Mouse (Mus musculus) limb, embryonic 15.5 days (tissue): ENCODE measurements around the gene Zfp385b. TPM values are rescaled to one million over a fixed set of nuclear protein-coding genes. Genes with fewer than 3 reads are reported as not detected.

ENCODE experiments used
- ATAC-seq: fragments of 200-750 bp; cut with Nextera tagmentation; 2 replicates; pipeline ENCODE4 v1.8.0; 2017; ENCODE audit warnings: low read depth, moderate TSS enrichment; ENCODE audit not compliant: insufficient number of reproducible peaks, low FRiP score, low TSS enrichment
- H3K27ac ChIP-seq: fragments of 300-500 bp; sonication (generic); 2 replicates; pipeline ENCODE4 v1.5.1; 2015; ENCODE audit warnings: moderate library complexity, mild to moderate bottlenecking, inconsistent platforms
- H3K27me3 ChIP-seq: fragments of 300-500 bp; sonication (generic); 2 replicates; pipeline ENCODE4 v1.6.1; 2015; ENCODE audit warnings: inconsistent platforms
- H3K36me3 ChIP-seq: fragments of 300-500 bp; sonication (generic); 2 replicates; pipeline ENCODE4 v1.6.1; 2015; ENCODE audit warnings: inconsistent platforms
- H3K4me1 ChIP-seq: fragments of 300-500 bp; sonication (generic); 2 replicates; pipeline ENCODE4 v1.6.1; 2015; ENCODE audit warnings: inconsistent platforms
- H3K4me2 ChIP-seq: fragments of 300-500 bp; sonication (generic); 2 replicates; pipeline ENCODE4 v1.6.1; 2015; ENCODE audit warnings: mild to moderate bottlenecking, inconsistent platforms
- H3K4me3 ChIP-seq: fragments of 300-500 bp; sonication (generic); 2 replicates; pipeline ENCODE4 v1.5.1; 2015; ENCODE audit warnings: mild to moderate bottlenecking, inconsistent platforms
- H3K9ac ChIP-seq: fragments of 300-500 bp; sonication (generic); 2 replicates; pipeline ENCODE4 v1.6.1; 2015; ENCODE audit warnings: inconsistent platforms
- H3K9me3 ChIP-seq: fragments of 300-500 bp; sonication (generic); 2 replicates; pipeline ENCODE4 v1.6.1; 2016; ENCODE audit warnings: inconsistent platforms
- WGBS: fragments of 180-500 bp; shearing (Covaris S2); methylation state at CpG from one replicate; pipeline ENCODE4 v1.1.7; 2015; 5-methylcytosine and 5-hydroxymethylcytosine counted together
- polyA plus RNA-seq: library from polyadenylated mRNA; unstranded; fragments of >200 nt; fragmentation: Nextera tagmentation; extraction: Ambion mirVana; gene quantifications from 2 replicates; pipeline ENCODE4 v1.2.1, GENCODE M21; 2015

Zfp385b gene
- polyA plus RNA-seq, 1 experiment from 2014 or later, result 12.9 TPM

DNA sequence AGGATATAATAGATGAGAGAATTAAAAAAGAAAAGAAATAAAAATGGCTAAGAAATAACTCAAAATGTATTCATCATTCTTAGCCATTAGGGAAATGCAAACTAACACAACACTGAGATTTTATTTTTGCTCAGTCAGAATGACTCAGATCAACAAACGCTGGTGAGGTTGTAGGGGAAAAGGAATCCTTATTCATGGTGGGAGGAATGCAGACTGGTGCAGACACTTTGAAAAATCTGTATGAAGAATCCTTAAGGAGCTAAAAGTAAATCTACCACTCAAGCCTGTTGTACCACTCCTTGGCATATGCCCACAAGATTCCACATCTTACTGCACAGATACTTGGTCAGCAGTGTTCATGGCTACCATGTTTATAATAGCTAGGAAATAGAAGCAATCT is 242.9 kb downstream of the Zfp385b start:
- Histone ChIP-seq H3K4me1 (no peaks in the 10 kb centered on the region), H3K9me3 (no peaks in the 10 kb centered on the region), H3K4me2 (no peak overlapping the region), H3K27me3 (no peaks in the 10 kb centered on the region), H3K36me3 (no peaks in the 10 kb centered on the region), H3K9ac (no peak overlapping the region), H3K27ac (no peak overlapping the region), H3K4me3 (no peak overlapping the region)
- no peak for ATAC-seq
- 78% methylated on average over 1 of the region's 1 CpGs for WGBS

DNA sequence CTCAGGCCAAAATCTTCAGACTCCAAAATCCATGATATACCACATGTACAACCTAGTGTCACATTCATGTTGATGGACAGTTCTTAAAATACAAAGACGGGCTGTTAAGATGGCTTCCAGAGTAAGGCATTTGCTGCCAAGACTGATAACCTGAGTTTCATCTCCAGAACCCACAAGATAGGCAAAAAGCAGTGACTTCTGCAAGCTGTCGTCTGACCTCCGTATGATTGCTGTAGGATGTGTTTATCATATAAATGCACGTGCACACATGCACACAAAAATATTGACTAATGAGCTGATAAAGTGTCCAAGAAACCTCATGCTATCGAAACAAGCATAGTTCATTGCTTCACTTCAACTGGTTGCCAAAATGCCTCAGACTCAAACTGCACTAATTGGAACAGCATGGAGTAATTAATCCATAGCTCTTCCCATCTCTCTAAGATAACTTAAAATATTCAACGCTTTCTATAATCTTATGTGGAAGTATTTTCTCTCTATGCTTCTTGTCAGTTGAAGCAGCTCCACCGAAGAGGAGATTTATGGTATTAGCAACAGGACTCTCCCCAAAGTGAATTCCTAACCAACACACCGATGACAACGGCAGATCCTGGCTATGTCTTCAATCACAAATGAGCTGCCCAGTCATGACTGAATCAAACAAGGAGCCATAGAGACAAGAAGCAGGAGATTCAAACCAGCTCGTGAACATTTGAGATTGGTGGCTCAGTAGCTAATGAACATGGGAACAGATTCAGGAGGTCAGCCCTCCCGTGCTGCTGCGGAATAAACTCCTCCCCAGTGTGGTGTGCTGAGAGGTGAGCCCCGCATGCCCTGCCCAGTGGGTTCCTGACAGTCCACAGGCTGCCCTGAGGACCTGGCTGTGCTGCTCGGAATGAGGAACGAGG is 251.7 kb downstream of the Zfp385b start:
- WGBS, result 71% methylated on average over 15 of the region's 15 CpGs
- Histone ChIP-seq H3K4me3 (no peak overlapping the region), H3K9ac (no peak overlapping the region), H3K4me2 (no peak overlapping the region), H3K36me3 (no peaks in the 10 kb centered on the region), H3K27ac (no peak overlapping the region), H3K4me1 (no peaks in the 10 kb centered on the region), H3K9me3 (no peaks in the 10 kb centered on the region), H3K27me3 (no peaks in the 10 kb centered on the region)
- no peak for ATAC-seq

DNA sequence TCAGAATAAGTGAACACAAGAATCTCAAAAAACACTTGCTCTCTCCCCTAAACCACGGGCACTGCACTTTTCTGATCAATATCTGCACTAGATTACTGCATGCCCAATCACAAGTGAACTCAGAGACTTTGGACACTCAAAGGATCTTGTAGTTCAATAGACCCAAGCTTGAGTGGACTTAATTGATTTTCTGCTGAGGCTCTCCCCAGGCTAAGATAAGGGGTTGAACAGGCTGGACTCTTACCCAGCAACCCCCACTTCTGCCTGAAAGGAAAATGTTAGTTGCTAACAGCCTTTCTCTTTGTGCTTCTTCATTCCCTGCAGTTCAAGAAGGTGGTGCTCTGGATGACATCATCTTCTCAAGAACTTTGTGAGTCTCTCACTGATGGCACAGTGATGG is 255.7 kb downstream of the Zfp385b start:
- no peak overlapping the region for H3K4me3 ChIP-seq
- no peak overlapping the region for H3K27ac ChIP-seq
- WGBS, result 48% methylated on average over 1 of the region's 1 CpGs
- no peaks in the 10 kb centered on the region for H3K9me3 ChIP-seq
- no peaks in the 10 kb centered on the region for H3K27me3 ChIP-seq
- H3K4me2 ChIP-seq, result no peak overlapping the region
- H3K9ac ChIP-seq, result no peak overlapping the region
- ATAC-seq, result no peak
- H3K36me3 ChIP-seq, result no peaks in the 10 kb centered on the region
- no peaks in the 10 kb centered on the region for H3K4me1 ChIP-seq

- Histone ChIP-seq H3K9me3 (no peaks in the 10 kb centered on the region), H3K4me1 (no peaks in the 10 kb centered on the region), H3K4me3 (no peak overlapping the region), H3K27me3 (no peaks in the 10 kb centered on the region), H3K27ac (no peak overlapping the region), H3K4me2 (no peak overlapping the region), H3K9ac (no peak overlapping the region), H3K36me3 (no peaks in the 10 kb centered on the region)
- 92% methylated on average over 5 of the region's 5 CpGs for WGBS
- no peak for ATAC-seq
These were observed 257.5 kb downstream of the Zfp385b start for GRCm38 (mm10) chr2:77561941-77562340.

DNA sequence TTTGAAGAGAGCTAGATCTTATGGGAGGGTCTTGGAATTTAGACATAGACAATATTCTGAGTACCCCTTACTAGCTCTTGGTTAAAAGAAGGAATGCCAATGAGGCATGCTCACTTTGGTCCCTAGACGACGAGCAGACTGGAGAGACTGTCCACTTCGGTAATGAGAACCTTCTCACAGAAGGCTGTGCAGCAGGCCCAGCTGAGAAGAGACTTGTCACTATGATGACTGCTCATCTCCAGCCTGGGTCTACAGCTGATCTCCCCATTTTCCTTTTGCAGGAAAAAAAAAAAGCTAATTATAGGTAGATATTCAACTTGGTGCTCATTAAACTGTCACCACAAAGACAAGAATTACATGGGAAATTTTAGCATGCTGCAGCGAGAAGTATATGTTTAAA is 262.5 kb downstream of the Zfp385b start:
- H3K27ac ChIP-seq, result no peak overlapping the region
- no peaks in the 10 kb centered on the region for H3K36me3 ChIP-seq
- H3K4me1 ChIP-seq, result no peaks in the 10 kb centered on the region
- WGBS, result 74% methylated on average over 4 of the region's 4 CpGs
- no peaks in the 10 kb centered on the region for H3K27me3 ChIP-seq
- H3K4me2 ChIP-seq, result no peak overlapping the region
- ATAC-seq, result no peak
- no peak overlapping the region for H3K9ac ChIP-seq
- no peak overlapping the region for H3K4me3 ChIP-seq
- H3K9me3 ChIP-seq, result no peaks in the 10 kb centered on the region

DNA sequence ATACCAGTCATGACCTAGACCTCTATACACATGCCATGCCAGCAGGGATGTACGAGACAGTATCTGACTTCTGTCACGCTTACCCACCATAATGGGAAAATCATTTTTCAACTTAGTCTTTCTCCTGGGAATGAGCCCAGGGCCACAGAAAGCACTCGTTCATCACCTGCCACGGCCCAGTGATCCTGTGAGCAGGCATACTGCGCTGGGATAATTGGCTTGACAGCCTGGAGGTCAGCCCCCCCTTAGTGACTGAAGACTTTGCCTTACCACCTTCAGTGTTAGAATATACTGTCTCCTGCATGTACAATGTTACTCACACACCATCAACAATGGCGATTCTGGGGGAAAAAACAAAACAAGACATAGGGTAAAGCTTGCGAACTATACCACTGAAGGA is 263.5 kb downstream of the Zfp385b start:
- H3K4me2 ChIP-seq, result no peak overlapping the region
- H3K27me3 ChIP-seq, result no peaks in the 10 kb centered on the region
- no peaks in the 10 kb centered on the region for H3K9me3 ChIP-seq
- H3K9ac ChIP-seq, result no peak overlapping the region
- no peaks in the 10 kb centered on the region for H3K36me3 ChIP-seq
- no peak overlapping the region for H3K4me3 ChIP-seq
- ATAC-seq, result no peak
- H3K27ac ChIP-seq, result no peak overlapping the region
- no peaks in the 10 kb centered on the region for H3K4me1 ChIP-seq
- WGBS, result 74% methylated on average over 7 of the region's 7 CpGs

GRCm38 (mm10) chr2:77552675-77553074 is 266.8 kb downstream of the Zfp385b start:
- H3K4me3 ChIP-seq, result no peak overlapping the region
- 56% methylated on average over 8 of the region's 8 CpGs for WGBS
- H3K27ac ChIP-seq, result no peak overlapping the region
- H3K36me3 ChIP-seq, result no peaks in the 10 kb centered on the region
- H3K9ac ChIP-seq, result no peak overlapping the region
- H3K9me3 ChIP-seq, result no peaks in the 10 kb centered on the region
- H3K4me1 ChIP-seq, result no peaks in the 10 kb centered on the region
- ATAC-seq, result no peak
- H3K27me3 ChIP-seq, result no peaks in the 10 kb centered on the region
- H3K4me2 ChIP-seq, result no peak overlapping the region

DNA sequence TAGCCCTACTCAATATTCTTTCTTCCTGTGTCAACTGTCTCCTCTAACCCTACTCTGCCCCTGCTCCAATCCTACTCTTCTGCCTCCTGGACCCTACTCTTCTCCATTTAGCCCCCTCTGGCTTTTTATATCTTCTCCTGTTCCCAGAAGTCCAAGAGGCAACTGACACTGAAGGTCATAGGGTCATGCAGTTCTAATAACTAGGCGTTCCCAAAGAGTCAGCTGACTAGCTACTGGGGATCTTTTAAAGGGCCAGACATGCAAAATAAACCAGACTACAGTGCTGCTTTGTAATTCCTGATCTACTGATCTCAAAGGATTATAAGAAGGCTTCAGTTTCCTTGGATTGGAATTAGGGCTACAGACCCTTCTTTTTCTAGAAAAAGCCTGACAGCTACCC is 276.1 kb downstream of the Zfp385b start:
- WGBS, result 34% methylated on average over 1 of the region's 1 CpGs
- ATAC-seq, result no peak
- no peak overlapping the region for H3K9ac ChIP-seq

DNA sequence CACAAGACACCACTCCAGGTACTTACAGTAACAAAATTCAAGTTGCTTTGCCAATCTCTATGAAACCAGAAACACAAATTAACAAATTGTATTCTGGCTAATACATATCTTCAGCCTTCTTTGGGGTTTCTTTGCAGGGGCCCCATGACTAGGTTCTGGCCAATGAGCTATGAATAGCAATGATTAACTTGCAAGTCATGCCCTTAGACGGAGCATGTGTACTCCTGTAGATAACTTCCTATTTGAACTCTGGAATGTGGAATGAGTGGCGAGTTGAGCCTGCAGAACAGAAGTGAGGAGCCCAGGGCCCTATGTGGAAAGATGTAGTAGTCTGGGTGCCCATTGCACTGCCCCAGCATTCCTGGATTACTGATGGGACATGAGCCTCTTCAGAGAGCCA is 276.8 kb downstream of the Zfp385b start:
- no peak overlapping the region for H3K9ac ChIP-seq
- H3K27ac ChIP-seq, result no peak overlapping the region
- WGBS, result 39% methylated on average over 2 of the region's 2 CpGs
- H3K36me3 ChIP-seq, result no peaks in the 10 kb centered on the region
- H3K27me3 ChIP-seq, result no peaks in the 10 kb centered on the region
- no peak overlapping the region for H3K4me2 ChIP-seq
- H3K4me1 ChIP-seq, result no peaks in the 10 kb centered on the region
- no peak overlapping the region for H3K4me3 ChIP-seq
- no peak for ATAC-seq
- H3K9me3 ChIP-seq, result no peaks in the 10 kb centered on the region

More for the DNA sequence above, 276.1 kb downstream of the Zfp385b start:
- no peaks in the 10 kb centered on the region for H3K4me1 ChIP-seq
- no peak overlapping the region for H3K4me2 ChIP-seq
- no peak overlapping the region for H3K27ac ChIP-seq
- H3K27me3 ChIP-seq, result no peaks in the 10 kb centered on the region
- H3K9me3 ChIP-seq, result no peaks in the 10 kb centered on the region
- no peaks in the 10 kb centered on the region for H3K36me3 ChIP-seq
- H3K4me3 ChIP-seq, result no peak overlapping the region

- Histone ChIP-seq H3K9me3 (no peaks in the 10 kb centered on the region), H3K36me3 (no peaks in the 10 kb centered on the region), H3K4me3 (no peak overlapping the region), H3K27ac (no peak overlapping the region), H3K4me1 (no peaks in the 10 kb centered on the region), H3K27me3 (no peaks in the 10 kb centered on the region), H3K9ac (no peak overlapping the region), H3K4me2 (no peak overlapping the region)
- no peak for ATAC-seq
- 88% methylated on average over 4 of the region's 4 CpGs for WGBS
These were observed 277.8 kb downstream of the Zfp385b start for GRCm38 (mm10) chr2:77541681-77542080.

GRCm38 (mm10) chr2:77540860-77541259 is 278.6 kb downstream of the Zfp385b start:
- Histone ChIP-seq H3K36me3 (no peaks in the 10 kb centered on the region), H3K27ac (no peak overlapping the region), H3K4me2 (no peak overlapping the region), H3K4me1 (no peaks in the 10 kb centered on the region), H3K4me3 (no peak overlapping the region), H3K9ac (no peak overlapping the region), H3K27me3 (no peaks in the 10 kb centered on the region), H3K9me3 (no peaks in the 10 kb centered on the region)
- ATAC-seq, result no peak
- 57% methylated on average over 3 of the region's 3 CpGs for WGBS

- Histone ChIP-seq H3K9me3 (no peaks in the 10 kb centered on the region), H3K4me1 (no peaks in the 10 kb centered on the region), H3K4me3 (no peak overlapping the region), H3K4me2 (no peak overlapping the region), H3K27me3 (no peaks in the 10 kb centered on the region), H3K27ac (no peak overlapping the region), H3K36me3 (no peaks in the 10 kb centered on the region), H3K9ac (no peak overlapping the region)
- ATAC-seq, result no peak
- WGBS, result 72% methylated on average over 3 of the region's 3 CpGs
These were observed 282.9 kb downstream of the Zfp385b start for GRCm38 (mm10) chr2:77536556-77536955.
